Mouse (Mus musculus): ENCODE results near the gene Zfp628. TPM values are rescaled to one million over a fixed set of nuclear protein-coding genes. Genes with fewer than 3 reads are reported as not detected.

Zfp628 gene
- polyA plus RNA-seq, 1 experiment = 6.3 TPM

DNA sequence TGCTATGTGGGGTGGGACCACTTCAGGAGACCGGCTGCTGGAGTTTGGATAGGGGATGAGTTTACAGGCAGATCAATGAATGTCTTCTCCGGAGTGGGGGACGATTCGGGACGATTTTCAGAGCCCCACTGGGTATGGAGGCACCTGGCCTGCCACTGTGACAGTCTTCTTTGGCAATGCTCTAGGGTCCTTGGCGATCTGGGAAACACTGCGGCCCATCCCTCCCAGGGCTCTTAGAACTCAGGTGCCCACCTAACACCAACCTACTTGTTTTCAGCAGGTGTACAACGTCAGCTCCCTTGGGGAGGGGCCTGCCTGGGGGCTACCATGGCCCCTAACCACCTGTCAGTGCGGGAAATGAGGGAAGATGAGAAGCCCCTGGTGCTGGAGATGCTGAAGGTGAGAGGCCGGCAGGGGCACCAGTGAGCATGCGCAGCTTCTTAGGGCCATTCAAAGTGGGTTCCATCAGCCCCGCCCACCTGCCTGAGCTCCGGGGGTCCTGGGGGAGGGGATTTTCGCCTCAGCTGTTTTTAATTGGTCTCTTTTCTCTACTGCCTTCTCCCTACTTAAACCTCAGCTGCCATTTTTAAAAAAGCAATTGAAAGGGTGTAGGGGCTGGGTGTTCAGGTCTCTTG, 8.0 kb downstream of the Zfp628 start:
- Histone ChIP-seq H3K4me3 (ENCODE audit: insufficient read depth, low read length) (no peak overlapping the region), H3K27ac (ENCODE audit: insufficient read depth, low read length) (peak overlapping the region; percentile 91), H3K4me1 (ENCODE audit: control insufficient read depth, insufficient read depth, low read length) (peaks cover 18% of the 10 kb centered on the region; the same call in 1 of the 2 replicates)
- TF ChIP-seq CTCF (IDR thresholded peaks at IDR 0.05; ENCODE audit: borderline replicate concordance, insufficient read depth, low read length) = no peak
- TF ChIP-seq POLR2A (IDR thresholded peaks at IDR 0.05; ENCODE audit: low read depth, low read length) = no peak

DNA sequence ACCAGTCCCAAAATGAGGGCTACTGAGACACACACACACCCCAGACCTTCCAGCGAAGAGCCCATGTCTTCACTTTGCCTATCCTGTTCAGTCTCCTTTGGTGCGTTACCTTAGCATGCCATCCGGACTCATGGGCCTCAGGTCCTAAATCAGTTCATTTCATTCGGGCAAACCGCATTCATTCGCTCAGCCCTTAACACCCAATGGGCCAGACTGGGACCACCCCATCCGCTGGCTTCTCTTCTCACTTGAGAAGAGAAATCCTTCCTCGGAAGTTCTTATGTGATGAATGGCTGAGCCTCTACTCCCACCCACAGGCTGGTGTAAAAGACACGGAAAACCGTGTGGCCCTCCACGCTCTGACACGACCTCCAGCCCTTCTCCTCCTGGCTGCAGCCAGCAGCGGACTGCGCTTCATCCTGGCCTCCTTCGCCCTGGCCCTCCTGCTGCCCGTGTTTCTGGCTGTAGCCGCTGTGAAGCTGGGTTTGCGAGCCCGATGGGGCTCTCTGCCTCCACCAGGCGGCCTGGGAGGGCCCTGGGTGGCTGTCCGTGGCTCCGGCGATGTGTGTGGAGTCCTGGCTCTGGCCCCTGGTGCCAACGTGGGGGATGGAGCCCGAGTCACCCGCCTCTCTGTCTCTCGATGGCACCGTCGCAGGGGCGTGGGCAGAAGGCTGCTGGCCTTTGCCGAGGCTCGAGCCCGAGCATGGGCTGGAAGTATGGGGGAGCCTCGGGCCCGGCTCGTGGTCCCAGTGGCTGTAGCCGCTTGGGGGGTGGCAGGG, 8.8 kb downstream of the Zfp628 start:
- Histone ChIP-seq H3K4me1 (ENCODE audit: control insufficient read depth, insufficient read depth, low read length) (peaks cover 18% of the 10 kb centered on the region; the same call in 1 of the 2 replicates), H3K27ac (ENCODE audit: insufficient read depth, low read length) (peak overlapping the region; percentile 91), H3K4me3 (ENCODE audit: insufficient read depth, low read length) (0 out of 2 replicates have a peak overlapping the region, but pooled peaks have one; percentile 1)
- 0 out of 2 replicates have a peak, but pooled peaks have one; percentile 1 for TF ChIP-seq CTCF (IDR thresholded peaks at IDR 0.05; ENCODE audit: borderline replicate concordance, insufficient read depth, low read length)
- peak; percentile 52; the same call in 1 of the 2 replicates for TF ChIP-seq POLR2A (IDR thresholded peaks at IDR 0.05; ENCODE audit: low read depth, low read length)

DNA sequence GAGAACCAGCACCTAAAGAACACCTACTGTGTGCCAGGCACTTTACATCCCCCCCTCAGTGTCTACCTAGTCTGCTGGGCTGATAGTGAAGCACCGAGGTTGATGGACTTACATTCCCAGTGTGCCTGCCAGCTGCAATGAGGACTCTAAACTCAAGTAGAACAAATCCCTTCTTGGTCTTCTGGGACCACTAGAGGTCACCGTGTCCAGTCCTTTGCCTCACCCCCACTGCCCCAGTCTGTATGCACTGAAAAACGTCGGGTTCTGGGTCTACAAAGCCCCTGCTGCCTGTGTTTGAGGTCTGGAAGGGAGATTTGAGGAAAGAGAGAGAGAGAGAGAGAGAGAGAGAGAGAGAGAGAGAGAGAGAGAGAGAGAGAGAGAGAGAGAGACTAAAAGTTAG, 9.5 kb downstream of the Zfp628 start:
- TF ChIP-seq POLR2A (IDR thresholded peaks at IDR 0.05; ENCODE audit: low read depth, low read length) (no peak), CTCF (IDR thresholded peaks at IDR 0.05; ENCODE audit: borderline replicate concordance, insufficient read depth, low read length) (no peak)
- peaks cover 18% of the 10 kb centered on the region; the same call in 1 of the 2 replicates for H3K4me1 ChIP-seq (ENCODE audit: control insufficient read depth, insufficient read depth, low read length)
- H3K4me3 ChIP-seq (ENCODE audit: insufficient read depth, low read length) = no peak overlapping the region
- peak overlapping the region; percentile 91 for H3K27ac ChIP-seq (ENCODE audit: insufficient read depth, low read length)

DNA sequence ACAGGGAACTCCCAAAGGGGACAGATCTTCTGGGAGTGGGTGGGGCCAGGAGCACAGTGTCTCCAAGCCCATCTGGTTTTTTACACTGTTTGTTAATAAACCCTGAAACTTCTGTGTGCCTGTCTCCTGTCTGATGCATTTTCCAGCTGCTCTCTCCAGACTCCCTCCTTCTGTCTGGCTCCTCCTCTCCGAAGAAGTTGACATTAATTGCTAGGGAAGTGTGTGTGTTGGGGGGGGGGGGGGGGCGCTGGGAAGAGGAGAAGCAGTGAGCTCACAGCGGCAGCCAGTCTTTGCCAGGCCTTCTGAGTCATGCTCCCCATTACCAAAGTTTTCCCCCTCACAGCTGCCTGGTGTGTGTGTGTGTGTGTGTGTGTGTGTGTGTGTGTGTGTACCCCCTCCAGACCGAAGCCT, 9.9 kb downstream of the Zfp628 start:
- peak; percentile 66 for TF ChIP-seq POLR2A (IDR thresholded peaks at IDR 0.05; ENCODE audit: low read depth, low read length)
- TF ChIP-seq CTCF (IDR thresholded peaks at IDR 0.05; ENCODE audit: borderline replicate concordance, insufficient read depth, low read length) = no peak
- Histone ChIP-seq H3K27ac (ENCODE audit: insufficient read depth, low read length) (peak overlapping the region; percentile 97), H3K4me1 (ENCODE audit: control insufficient read depth, insufficient read depth, low read length) (peaks cover 18% of the 10 kb centered on the region; the same call in 1 of the 2 replicates)

DNA sequence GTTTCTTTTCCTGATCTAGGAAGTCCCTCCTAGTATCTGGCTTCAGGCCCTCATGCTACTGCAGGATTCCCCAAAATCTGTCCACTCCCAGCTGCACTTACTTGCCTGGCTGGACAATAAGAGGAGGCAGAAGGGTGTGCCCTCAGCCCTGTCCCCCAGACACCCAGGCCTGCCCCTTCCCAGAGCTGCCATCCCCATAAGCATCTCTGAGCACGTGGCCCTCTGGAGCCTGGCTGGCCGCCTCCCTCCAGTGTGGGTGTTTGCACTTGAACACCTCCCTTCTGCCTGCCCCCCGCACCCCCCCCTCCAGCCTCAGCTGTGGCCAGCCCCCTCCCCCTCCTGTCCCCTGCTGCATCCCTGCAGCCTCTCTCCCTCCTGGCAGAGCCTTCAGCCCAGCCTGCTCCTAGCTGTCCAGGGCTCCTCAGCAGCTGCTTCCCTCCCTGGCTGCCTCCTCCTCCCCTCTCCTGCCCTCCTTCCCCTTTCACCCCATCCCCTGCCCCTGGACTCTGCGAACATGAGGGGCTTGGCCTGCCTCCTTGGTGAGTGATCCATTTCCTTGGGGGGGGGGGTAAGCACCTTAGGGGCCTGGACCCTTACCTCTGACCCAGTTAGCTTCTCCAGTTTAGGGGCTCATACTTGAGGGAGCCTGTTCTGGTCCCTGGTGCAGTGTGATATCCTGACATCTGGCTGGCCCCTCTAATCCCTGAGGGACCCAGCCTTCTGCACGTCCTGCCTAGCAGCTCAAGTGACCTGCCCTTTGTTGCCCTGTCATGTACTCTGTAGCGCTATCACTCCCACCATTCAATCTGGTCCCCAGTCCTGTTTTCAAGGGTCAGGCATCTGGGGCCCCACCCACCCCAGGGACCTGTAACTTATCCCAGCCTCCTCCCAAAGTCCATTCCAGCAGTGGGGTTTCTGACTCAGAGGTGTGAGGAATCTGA, 10.7 kb downstream of the Zfp628 start, which contains the start of gene Ssc5d:
Gene Ssc5d, plus strand, starts transcription at position 345 of the 941 bp plus-strand sequence.
- Histone ChIP-seq H3K4me3 (ENCODE audit: insufficient read depth, low read length) (no peak within 1 kb of the TSS), H3K4me1 (ENCODE audit: control insufficient read depth, insufficient read depth, low read length) (peaks cover 18% of the 10 kb centered on the region; the same call in 1 of the 2 replicates), H3K27ac (ENCODE audit: insufficient read depth, low read length) (peak within 1 kb of the TSS; percentile 97)
- TF ChIP-seq CTCF (IDR thresholded peaks at IDR 0.05; ENCODE audit: borderline replicate concordance, insufficient read depth, low read length) = no peak
- peak; percentile 57 for TF ChIP-seq POLR2A (IDR thresholded peaks at IDR 0.05; ENCODE audit: low read depth, low read length)

More for the DNA sequence above, 9.9 kb downstream of the Zfp628 start:
- no peak overlapping the region for H3K4me3 ChIP-seq (ENCODE audit: insufficient read depth, low read length)

DNA sequence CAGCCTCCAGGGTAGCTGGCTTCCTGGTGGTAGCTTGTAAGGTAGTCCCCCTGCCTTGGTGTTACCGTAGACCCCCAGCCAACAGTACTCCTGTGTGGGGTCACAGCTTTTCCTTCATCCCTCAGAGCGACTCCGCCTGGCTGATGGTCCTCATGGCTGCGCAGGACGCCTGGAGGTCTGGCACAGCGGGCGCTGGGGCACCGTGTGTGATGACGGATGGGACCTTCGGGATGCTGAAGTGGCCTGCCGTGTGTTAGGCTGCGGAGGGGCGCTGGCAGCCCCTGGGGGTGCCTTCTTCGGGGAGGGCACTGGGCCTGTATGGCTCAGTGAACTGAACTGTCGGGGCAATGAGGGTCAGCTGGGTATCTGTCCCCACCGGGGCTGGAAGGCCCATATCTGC, 11.8 kb downstream of the Zfp628 start:
- H3K4me1 ChIP-seq (ENCODE audit: control insufficient read depth, insufficient read depth, low read length) = peaks cover 18% of the 10 kb centered on the region; the same call in 1 of the 2 replicates
- H3K27ac ChIP-seq (ENCODE audit: insufficient read depth, low read length) = no peak overlapping the region
- H3K4me3 ChIP-seq (ENCODE audit: insufficient read depth, low read length) = no peak overlapping the region
- TF ChIP-seq CTCF (IDR thresholded peaks at IDR 0.05; ENCODE audit: borderline replicate concordance, insufficient read depth, low read length) (no peak), POLR2A (IDR thresholded peaks at IDR 0.05; ENCODE audit: low read depth, low read length) (no peak)

DNA sequence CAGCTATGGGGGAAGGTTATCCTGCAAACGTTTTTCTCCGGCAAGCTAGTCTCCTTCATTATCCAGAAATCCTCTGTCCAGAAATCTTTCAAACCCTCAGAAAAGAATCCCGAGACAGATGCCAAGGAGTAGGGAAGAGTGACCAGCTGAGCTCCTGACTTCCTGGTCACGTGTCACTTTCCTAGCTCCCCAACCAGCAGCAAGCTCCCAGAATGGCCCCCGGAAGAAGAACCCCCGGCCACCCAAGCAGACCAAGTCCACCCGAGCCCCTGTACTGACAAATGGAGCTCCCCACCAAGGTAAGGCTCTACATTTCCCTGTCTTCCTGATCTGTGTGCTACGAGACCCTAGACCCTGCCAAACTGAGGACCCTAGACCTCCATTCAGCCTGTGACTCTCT, 12.7 kb downstream of the Zfp628 start:
- Histone ChIP-seq H3K27ac (ENCODE audit: insufficient read depth, low read length) (no peak overlapping the region), H3K4me3 (ENCODE audit: insufficient read depth, low read length) (no peak overlapping the region), H3K4me1 (ENCODE audit: control insufficient read depth, insufficient read depth, low read length) (peaks cover 18% of the 10 kb centered on the region; the same call in 1 of the 2 replicates)
- TF ChIP-seq POLR2A (IDR thresholded peaks at IDR 0.05; ENCODE audit: low read depth, low read length) (no peak), CTCF (IDR thresholded peaks at IDR 0.05; ENCODE audit: borderline replicate concordance, insufficient read depth, low read length) (no peak)

DNA sequence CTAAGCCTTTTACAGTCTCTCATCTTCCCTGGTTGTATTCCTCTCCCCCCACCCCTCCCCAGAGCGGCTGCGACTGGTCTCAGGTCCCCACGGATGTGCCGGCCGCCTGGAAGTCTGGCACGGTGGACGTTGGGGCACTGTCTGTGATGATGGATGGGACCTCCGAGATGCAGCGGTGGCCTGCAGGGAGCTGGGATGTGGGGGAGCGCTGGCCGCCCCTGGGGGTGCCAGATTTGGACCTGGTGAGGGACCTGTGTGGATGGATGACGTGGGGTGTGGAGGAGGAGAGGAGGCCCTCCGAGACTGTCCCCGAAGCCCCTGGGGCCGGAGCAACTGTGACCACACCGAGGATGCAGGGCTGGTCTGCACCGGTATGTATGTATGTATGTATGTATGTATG, 13.3 kb downstream of the Zfp628 start:
- no peak overlapping the region for H3K27ac ChIP-seq (ENCODE audit: insufficient read depth, low read length)
- peaks cover 14% of the 10 kb centered on the region; the same call in 1 of the 2 replicates for H3K4me1 ChIP-seq (ENCODE audit: control insufficient read depth, insufficient read depth, low read length)
- no peak for TF ChIP-seq POLR2A (IDR thresholded peaks at IDR 0.05; ENCODE audit: low read depth, low read length)
- no peak for TF ChIP-seq CTCF (IDR thresholded peaks at IDR 0.05; ENCODE audit: borderline replicate concordance, insufficient read depth, low read length)
- no peak overlapping the region for H3K4me3 ChIP-seq (ENCODE audit: insufficient read depth, low read length)

DNA sequence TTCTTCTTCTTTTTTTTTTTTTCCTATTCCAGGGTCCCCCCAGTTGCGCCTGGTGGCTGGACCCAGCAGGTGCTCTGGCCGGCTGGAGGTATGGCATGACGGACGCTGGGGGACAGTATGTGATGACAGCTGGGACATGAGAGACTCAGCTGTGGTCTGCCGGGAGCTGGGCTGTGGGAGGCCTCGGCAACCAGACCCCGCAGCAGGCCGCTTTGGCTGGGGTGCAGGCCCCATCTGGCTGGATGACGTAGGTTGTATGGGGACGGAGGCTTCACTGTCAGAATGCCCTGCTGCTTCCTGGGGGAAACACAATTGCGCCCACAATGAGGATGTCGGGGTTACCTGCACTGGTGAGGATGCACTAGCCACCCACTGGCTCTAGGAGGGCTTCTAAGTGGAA, 18.1 kb downstream of the Zfp628 start:
- Histone ChIP-seq H3K4me1 (ENCODE audit: control insufficient read depth, insufficient read depth, low read length) (no peaks in the 10 kb centered on the region), H3K27ac (ENCODE audit: insufficient read depth, low read length) (no peak overlapping the region), H3K4me3 (ENCODE audit: insufficient read depth, low read length) (no peak overlapping the region)
- TF ChIP-seq POLR2A (IDR thresholded peaks at IDR 0.05; ENCODE audit: low read depth, low read length) (no peak), CTCF (IDR thresholded peaks at IDR 0.05; ENCODE audit: borderline replicate concordance, insufficient read depth, low read length) (no peak)

All from embryonic fibroblast, embryonic 13.5 days (primary cell).